Mouse (Mus musculus) testis, adult 2 months (tissue): ENCODE results near the gene Lrig1.

Experiments
- CTCF ChIP-seq: fragments of 200-500 bp; IDR thresholded peaks from 2 replicates; pipeline ENCODE4 v1.5.1; 2012; ENCODE audit warnings: low read depth, mild to moderate bottlenecking, inconsistent platforms, low read length, moderate library complexity; ENCODE audit not compliant: control insufficient read depth, insufficient read depth, insufficient replicate concordance
- POLR2A ChIP-seq: fragments of 200-500 bp; IDR thresholded peaks from 2 replicates; pipeline ENCODE4 v1.6.1; 2012; ENCODE audit warnings: low read depth, mild to moderate bottlenecking, inconsistent platforms, low read length, moderate library complexity; ENCODE audit not compliant: control insufficient read depth

DNA sequence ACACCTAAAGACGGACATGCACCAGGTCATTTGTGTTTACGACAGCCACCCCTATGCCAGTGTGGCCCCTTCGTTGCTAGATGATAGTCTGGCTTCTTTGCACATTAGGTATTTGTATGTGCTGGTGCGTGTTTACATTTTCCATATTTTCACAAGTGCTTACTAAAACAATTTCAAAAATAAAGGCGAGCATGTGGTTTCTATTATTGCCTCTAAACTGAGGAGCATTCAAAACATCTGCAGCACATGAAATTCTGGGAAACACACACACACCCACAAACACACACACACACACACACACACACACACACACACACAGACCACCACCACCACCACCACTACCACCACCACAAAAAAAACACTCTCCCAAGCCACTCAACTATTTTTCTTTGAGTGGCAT is 7.3 kb upstream of the Lrig1 start:
- TF ChIP-seq CTCF = no peak
- no peak for TF ChIP-seq POLR2A
